Mouse (Mus musculus) Patski (cell line): ENCODE data around the gene M1ap. TPM values are rescaled to one million over a fixed set of nuclear protein-coding genes. Genes with fewer than 3 reads are reported as not detected.
A peak's percentile ranks its signal among the peaks of the same experiment; 100 is the strongest.

Experiments
- ATAC-seq: fragments of 100-300 bp; one replicate; pipeline ENCODE4 v1.8.0; 2021
- CTCF ChIA-PET: fragments of 350-600 bp; sonication (Branson Sonifier 250); formaldehyde crosslinking; loops from one replicate; lab custom pipeline; 2022; ENCODE audit warnings: inconsistent platforms; lab: Charles Lee
- POLR2A ChIA-PET: fragments of 350-600 bp; sonication (Branson Sonifier 250); formaldehyde crosslinking; loops from one replicate; lab custom pipeline; 2022; ENCODE audit warnings: antibody characterized with exemption, inconsistent platforms; lab: Charles Lee
- DNase-seq: peaks from one replicate; pipeline ENCODE4 v3.0.0-alpha.2; 2011; ENCODE audit warnings: low read depth, low spot score
- H3K27me3 ChIP-seq: fragments of 371-371 bp; one replicate; pipeline ENCODE4 v1.5.1; 2021
- CTCF ChIP-seq: fragments of 100-300 bp; IDR thresholded peaks from one replicate; pipeline ENCODE4 v1.5.1; 2021
- in situ Hi-C: fragments of 300-500 bp; cut with MboI; formaldehyde crosslinking; loops from 3 replicates; pipeline ENCODE4 v1.11.1; 2018; ENCODE audit warnings: low pct_unique_long_range_greater_than_20kb, mixed read lengths
- polyA plus RNA-seq: library from polyadenylated mRNA; unstranded; gene quantifications from one replicate; pipeline ENCODE4 v1.2.3, GENCODE M21; 2021

M1ap gene
- polyA plus RNA-seq, 1 experiment from 2014 or later: not detected

- ChIA-PET CTCF (no interaction called here), POLR2A (no interaction called here)
- in situ Hi-C loops: no loop called here
- ATAC-seq (no peak), DNase-seq (no peak)
- H3K27me3 ChIP-seq: no peaks in the 10 kb centered on the region
- no peak for TF ChIP-seq CTCF
These were observed 70.5 kb downstream of the M1ap start for GRCm38 (mm10) chr6:83017190-83017589.

- POLR2A ChIA-PET: no interaction called here
- DNase-seq: no peak
- CTCF ChIA-PET: no interaction called here
- no peaks in the 10 kb centered on the region for H3K27me3 ChIP-seq
- in situ Hi-C loops: no loop called here
- no peak for TF ChIP-seq CTCF
- ATAC-seq: no peak
These were observed 72.3 kb downstream of the M1ap start for GRCm38 (mm10) chr6:83019044-83019443.

- ChIA-PET POLR2A (no interaction called here), CTCF (no interaction called here)
- no peak for DNase-seq
- TF ChIP-seq CTCF: no peak
- in situ Hi-C loops: no loop called here
- H3K27me3 ChIP-seq: no peaks in the 10 kb centered on the region
- ATAC-seq: no peak
These were observed 73.4 kb downstream of the M1ap start for GRCm38 (mm10) chr6:83020121-83020520.

GRCm38 (mm10) chr6:83020836-83021593, 74.3 kb downstream of the M1ap start:
- in situ Hi-C loops: no loop called here
- no peaks in the 10 kb centered on the region for H3K27me3 ChIP-seq
- DNase-seq (no peak), ATAC-seq (no peak)
- ChIA-PET CTCF (interaction anchor here (1.4 kb wide), 1 partner anchor 24 kb away, joined by 3 read pairs; no protein-coding TSS in a partner anchor), POLR2A (interaction anchor here (0.6 kb wide), 1 partner anchor 10 kb away, joined by 3 read pairs; no protein-coding TSS in a partner anchor)
- TF ChIP-seq CTCF: no peak

- ChIA-PET CTCF (interaction anchor here (0.8 kb wide), 1 partner anchor 23 kb away, joined by 3 read pairs; no protein-coding TSS in a partner anchor), POLR2A (no interaction called here)
- DNase-seq (no peak), ATAC-seq (no peak)
- in situ Hi-C loops: no loop called here
- no peak for TF ChIP-seq CTCF
- no peaks in the 10 kb centered on the region for H3K27me3 ChIP-seq
These were observed 76.3 kb downstream of the M1ap start for GRCm38 (mm10) chr6:83023008-83023407.

- DNase-seq: no peak
- TF ChIP-seq CTCF: no peak
- in situ Hi-C loops: no loop called here
- ChIA-PET CTCF (no interaction called here), POLR2A (no interaction called here)
- no peaks in the 10 kb centered on the region for H3K27me3 ChIP-seq
- no peak for ATAC-seq
These were observed 77.1 kb downstream of the M1ap start for GRCm38 (mm10) chr6:83023786-83024185.

DNA sequence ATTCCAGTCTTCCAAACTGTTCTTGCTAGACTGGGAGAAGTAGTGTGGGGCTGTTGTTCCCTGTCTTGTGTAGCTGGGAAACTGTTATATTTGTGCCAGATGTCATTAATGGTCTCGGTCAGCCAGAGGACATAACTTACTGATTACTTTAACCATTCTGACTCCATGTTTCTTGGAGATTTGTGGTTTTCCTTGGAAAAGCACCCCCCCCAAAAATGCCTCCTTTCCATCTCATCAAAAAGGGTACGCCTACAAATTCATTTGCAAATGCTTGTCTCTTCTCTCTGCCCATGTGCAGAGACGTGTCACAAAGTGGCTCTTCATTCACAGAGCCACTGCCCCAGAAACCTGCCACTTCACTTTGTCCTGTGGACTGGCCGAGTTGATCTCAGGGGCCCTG, 77.7 kb downstream of the M1ap start:
- ChIA-PET POLR2A (no interaction called here), CTCF (no interaction called here)
- in situ Hi-C loops: no loop called here
- no peak for DNase-seq
- TF ChIP-seq CTCF: no peak
- ATAC-seq: no peak
- no peaks in the 10 kb centered on the region for H3K27me3 ChIP-seq

GRCm38 (mm10) chr6:83025221-83025620, 78.5 kb downstream of the M1ap start:
- ATAC-seq (no peak), DNase-seq (no peak)
- in situ Hi-C loops: no loop called here
- no peaks in the 10 kb centered on the region for H3K27me3 ChIP-seq
- TF ChIP-seq CTCF: no peak
- ChIA-PET CTCF (no interaction called here), POLR2A (no interaction called here)

- in situ Hi-C loops: no loop called here
- ChIA-PET POLR2A (no interaction called here), CTCF (no interaction called here)
- no peak for ATAC-seq
- no peak for DNase-seq
- TF ChIP-seq CTCF: no peak
- H3K27me3 ChIP-seq: no peaks in the 10 kb centered on the region
These were observed 80.6 kb downstream of the M1ap start for GRCm38 (mm10) chr6:83027293-83027692.

DNA sequence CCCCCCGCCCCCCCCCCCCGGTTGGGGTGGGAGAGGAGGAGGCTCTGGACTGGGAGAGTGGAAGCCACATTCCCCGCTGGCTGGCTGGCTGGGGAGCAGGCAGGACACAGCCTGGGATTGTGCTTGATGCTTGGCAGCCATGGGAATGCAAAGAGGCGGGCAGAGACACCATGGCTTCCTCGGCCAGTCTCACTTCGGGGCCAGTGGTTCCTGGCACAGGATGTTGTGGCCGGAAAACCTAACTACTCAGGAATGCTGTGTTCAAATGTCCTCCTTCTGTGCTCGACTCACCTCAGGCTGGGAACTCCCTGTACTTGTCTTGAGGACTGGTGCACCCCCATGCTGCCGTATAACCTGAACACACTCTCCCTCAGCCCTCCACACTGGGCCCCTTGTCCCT, 81.0 kb downstream of the M1ap start:
- in situ Hi-C loops: no loop called here
- ATAC-seq (peak; percentile 33), DNase-seq (no peak)
- H3K27me3 ChIP-seq: no peaks in the 10 kb centered on the region
- CTCF ChIA-PET: no interaction called here
- POLR2A ChIA-PET: no interaction called here
- no peak for TF ChIP-seq CTCF

DNA sequence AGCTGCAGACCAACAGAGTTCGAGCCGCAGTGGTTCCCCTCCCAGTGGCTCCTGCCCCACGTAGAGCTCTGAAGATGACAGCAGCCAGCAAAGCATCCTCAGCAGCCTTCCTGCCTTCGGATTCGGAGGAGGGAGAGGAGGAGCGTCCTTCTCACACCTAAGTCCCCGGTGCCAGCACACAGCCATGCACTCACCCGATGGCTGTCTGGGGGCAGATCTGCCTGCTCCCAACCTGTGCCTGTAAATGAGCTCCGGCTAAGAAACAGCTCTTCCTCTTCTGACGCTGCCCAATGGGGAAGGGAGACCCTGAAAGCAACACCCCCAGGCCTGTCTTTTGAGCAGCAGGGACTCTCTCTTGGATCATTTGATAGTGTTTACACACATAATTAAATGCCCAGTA, 83.1 kb downstream of the M1ap start:
- CTCF ChIA-PET: interaction anchor here (0.8 to 1.4 kb wide), 2 partner anchors 22 to 33 kb away, joined by 3 to 7 read pairs; no protein-coding TSS in a partner anchor
- DNase-seq (no peak), ATAC-seq (no peak)
- in situ Hi-C loops: no loop called here
- H3K27me3 ChIP-seq: no peaks in the 10 kb centered on the region
- no peak for TF ChIP-seq CTCF
- POLR2A ChIA-PET: no interaction called here
